Mouse (Mus musculus) C3H10T1/2 (cell line): ENCODE measurements around the gene Fam171a1. TPM values are rescaled to one million over a fixed set of nuclear protein-coding genes. Genes with fewer than 3 reads are reported as not detected.

Experiments used
- polyA plus RNA-seq, 2 experiments: library from polyadenylated mRNA; unstranded; fragments of >200 nt; fragmentation: generic; extraction: Trizol; gene quantifications; one replicate each; pipeline ENCODE4 v1.2.1; 2012; ENCODE audit warnings: missing spikeins in 2 of 2

Gene Fam171a1
- 10 to 100 TPM in 1 of 2 experiments, 1 to 10 TPM in 1; 6.0 to 18.8 TPM for polyA plus RNA-seq

DNA sequence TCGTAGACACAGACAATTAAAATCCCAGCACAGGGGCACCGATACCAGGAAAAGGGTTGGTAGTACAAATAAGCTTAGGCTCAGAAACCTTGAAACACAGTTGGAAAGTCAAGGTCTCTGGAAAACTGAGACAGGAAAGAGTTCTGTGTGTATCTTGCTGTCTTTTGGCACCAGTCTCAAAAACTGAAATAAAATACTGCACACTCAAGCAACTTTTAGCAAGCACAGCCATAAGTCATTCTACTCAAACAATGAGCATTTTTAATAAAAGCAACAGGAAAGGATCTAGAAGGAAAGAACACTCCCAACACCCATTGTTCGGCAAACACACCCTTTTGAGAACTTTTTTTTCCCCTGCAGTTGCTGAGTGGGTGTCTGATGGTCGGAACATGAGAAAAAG lies at the start of gene Fam171a1:
Fam171a1 (plus strand) TSS at position 359 of the 400 bp plus-strand sequence.

Other genes with a start within 250 kb of the Fam171a1 start
- gene Nmt2, start 170.0 kb downstream of the Fam171a1 start, polyA plus RNA-seq: 1 to 10 TPM; 8.5 to 8.9 TPM
- 1 to 10 TPM; 1.1 to 6.5 TPM for gene Rpp38, start 218.4 kb downstream of the Fam171a1 start, polyA plus RNA-seq
- gene Acbd7, start 221.9 kb downstream of the Fam171a1 start, polyA plus RNA-seq: under 1 TPM in 1 of 2 experiments, not detected in 1; 0.18 TPM